Mouse (Mus musculus): ENCODE measurements around the gene Cyfip2. TPM values are rescaled to one million over a fixed set of nuclear protein-coding genes. Genes with fewer than 3 reads are reported as not detected.

Gene Cyfip2
- polyA plus RNA-seq, 2 experiments: 1.6 to 2.6 TPM

- no peak for TF ChIP-seq EP300 (IDR thresholded peaks at IDR 0.05; ENCODE audit: low read depth)
- TF ChIP-seq CTCF (IDR thresholded peaks at IDR 0.05; ENCODE audit: low read depth): peak; percentile 61
- no peak for DNase-seq (ENCODE audit: low read depth in 3 of 3, low spot score in 3 of 3)
- H3K4me1 ChIP-seq (replicated peaks; ENCODE audit: control insufficient read depth in 2 of 2, insufficient read depth in 2 of 2, low read length in 1 of 2): no peaks in the 10 kb centered on the region
- 65% methylated on average over 4 of the region's 4 CpGs for WGBS (ENCODE audit: insufficient replicate concordance)
- ATAC-seq (ENCODE audit: insufficient read depth): no peak
- H3K36me3 ChIP-seq (replicated peaks; ENCODE audit: control insufficient read depth, insufficient read depth, low read depth): no peaks in the 10 kb centered on the region
- H3K27ac ChIP-seq: no peak overlapping the region
- no peaks in the 10 kb centered on the region for H3K27me3 ChIP-seq (ENCODE audit: control insufficient read depth, insufficient read depth, low read length)
- H3K9me3 ChIP-seq (ENCODE audit: control insufficient read depth, low read length): no peaks in the 10 kb centered on the region
- no peak overlapping the region for H3K4me3 ChIP-seq (ENCODE audit: insufficient read depth in 1 of 2, low read depth in 2 of 2, low read length in 2 of 2)
- H3K4me2 ChIP-seq (ENCODE audit: low read depth): no peak overlapping the region
- no peak overlapping the region for H3K9ac ChIP-seq (replicated peaks)
Observed at GRCm38 (mm10) chr11:46258207-46258606, 54.5 kb downstream of the Cyfip2 start.

- Histone ChIP-seq H3K9ac (replicated peaks) (no peak overlapping the region), H3K27me3 (ENCODE audit: control insufficient read depth, insufficient read depth, low read length) (no peaks in the 10 kb centered on the region), H3K27ac (no peak overlapping the region), H3K4me2 (ENCODE audit: low read depth) (no peak overlapping the region), H3K36me3 (replicated peaks; ENCODE audit: control insufficient read depth, insufficient read depth, low read depth) (no peaks in the 10 kb centered on the region), H3K4me3 (ENCODE audit: insufficient read depth in 1 of 2, low read depth in 2 of 2, low read length in 2 of 2) (no peak overlapping the region), H3K4me1 (replicated peaks; ENCODE audit: control insufficient read depth in 2 of 2, insufficient read depth in 2 of 2, low read length in 1 of 2) (no peaks in the 10 kb centered on the region), H3K9me3 (ENCODE audit: control insufficient read depth, low read length) (no peaks in the 10 kb centered on the region)
- WGBS (ENCODE audit: insufficient replicate concordance): 74% methylated on average over 2 of the region's 2 CpGs
- DNase-seq (ENCODE audit: low read depth in 3 of 3, low spot score in 3 of 3) (no peak), ATAC-seq (ENCODE audit: insufficient read depth) (no peak)
- TF ChIP-seq CTCF (IDR thresholded peaks at IDR 0.05; ENCODE audit: low read depth) (no peak), EP300 (IDR thresholded peaks at IDR 0.05; ENCODE audit: low read depth) (no peak)
Observed at GRCm38 (mm10) chr11:46255291-46255690, 57.4 kb downstream of the Cyfip2 start.

- Histone ChIP-seq H3K4me3 (ENCODE audit: insufficient read depth in 1 of 2, low read depth in 2 of 2, low read length in 2 of 2) (no peak overlapping the region), H3K4me1 (replicated peaks; ENCODE audit: control insufficient read depth in 2 of 2, insufficient read depth in 2 of 2, low read length in 1 of 2) (no peaks in the 10 kb centered on the region), H3K9ac (replicated peaks) (no peak overlapping the region), H3K27ac (no peak overlapping the region), H3K27me3 (ENCODE audit: control insufficient read depth, insufficient read depth, low read length) (no peaks in the 10 kb centered on the region), H3K36me3 (replicated peaks; ENCODE audit: control insufficient read depth, insufficient read depth, low read depth) (no peaks in the 10 kb centered on the region), H3K4me2 (ENCODE audit: low read depth) (no peak overlapping the region), H3K9me3 (ENCODE audit: control insufficient read depth, low read length) (no peaks in the 10 kb centered on the region)
- DNase-seq (ENCODE audit: low read depth in 3 of 3, low spot score in 3 of 3) (peak in 2 of 3 experiments; percentile 31 to 48), ATAC-seq (ENCODE audit: insufficient read depth) (peak; percentile 43; the same call in 1 of the 2 replicates)
- 28% methylated on average over 7 of the region's 7 CpGs for WGBS (ENCODE audit: insufficient replicate concordance)
- TF ChIP-seq CTCF (IDR thresholded peaks at IDR 0.05; ENCODE audit: low read depth) (peak; percentile 97), EP300 (IDR thresholded peaks at IDR 0.05; ENCODE audit: low read depth) (no peak)
Observed at GRCm38 (mm10) chr11:46251994-46252393, 60.7 kb downstream of the Cyfip2 start.

GRCm38 (mm10) chr11:46248352-46248751, 64.3 kb downstream of the Cyfip2 start:
- Histone ChIP-seq H3K27me3 (ENCODE audit: control insufficient read depth, insufficient read depth, low read length) (no peaks in the 10 kb centered on the region), H3K9me3 (ENCODE audit: control insufficient read depth, low read length) (no peaks in the 10 kb centered on the region), H3K9ac (replicated peaks) (no peak overlapping the region), H3K4me3 (ENCODE audit: insufficient read depth in 1 of 2, low read depth in 2 of 2, low read length in 2 of 2) (no peak overlapping the region), H3K27ac (no peak overlapping the region), H3K4me2 (ENCODE audit: low read depth) (no peak overlapping the region), H3K4me1 (replicated peaks; ENCODE audit: control insufficient read depth in 2 of 2, insufficient read depth in 2 of 2, low read length in 1 of 2) (no peaks in the 10 kb centered on the region), H3K36me3 (replicated peaks; ENCODE audit: control insufficient read depth, insufficient read depth, low read depth) (no peaks in the 10 kb centered on the region)
- no peak for DNase-seq (ENCODE audit: low read depth in 3 of 3, low spot score in 3 of 3)
- WGBS (ENCODE audit: insufficient replicate concordance): 77% methylated on average over 3 of the region's 3 CpGs
- TF ChIP-seq EP300 (IDR thresholded peaks at IDR 0.05; ENCODE audit: low read depth) (no peak), CTCF (IDR thresholded peaks at IDR 0.05; ENCODE audit: low read depth) (no peak)
- no peak for ATAC-seq (ENCODE audit: insufficient read depth)

GRCm38 (mm10) chr11:46246393-46246792, 66.3 kb downstream of the Cyfip2 start:
- no peak overlapping the region for H3K4me3 ChIP-seq (ENCODE audit: insufficient read depth in 1 of 2, low read depth in 2 of 2, low read length in 2 of 2)
- H3K9ac ChIP-seq (replicated peaks): no peak overlapping the region
- no peak for DNase-seq (ENCODE audit: low read depth in 3 of 3, low spot score in 3 of 3)
- H3K27ac ChIP-seq: no peak overlapping the region
- H3K4me2 ChIP-seq (ENCODE audit: low read depth): no peak overlapping the region
- no peaks in the 10 kb centered on the region for H3K9me3 ChIP-seq (ENCODE audit: control insufficient read depth, low read length)
- H3K36me3 ChIP-seq (replicated peaks; ENCODE audit: control insufficient read depth, insufficient read depth, low read depth): no peaks in the 10 kb centered on the region
- no peak for TF ChIP-seq EP300 (IDR thresholded peaks at IDR 0.05; ENCODE audit: low read depth)
- TF ChIP-seq CTCF (IDR thresholded peaks at IDR 0.05; ENCODE audit: low read depth): no peak
- peaks cover 9 to 14% of the 10 kb centered on the region in 2 experiments for H3K4me1 ChIP-seq (replicated peaks; ENCODE audit: control insufficient read depth in 2 of 2, insufficient read depth in 2 of 2, low read length in 1 of 2)
- no peaks in the 10 kb centered on the region for H3K27me3 ChIP-seq (ENCODE audit: control insufficient read depth, insufficient read depth, low read length)
- ATAC-seq (ENCODE audit: insufficient read depth): no peak
- WGBS (ENCODE audit: insufficient replicate concordance): 50% methylated on average over 7 of the region's 7 CpGs
